ENCODE assay signal across 8 mouse cellular contexts in the genomic region with DNA sequence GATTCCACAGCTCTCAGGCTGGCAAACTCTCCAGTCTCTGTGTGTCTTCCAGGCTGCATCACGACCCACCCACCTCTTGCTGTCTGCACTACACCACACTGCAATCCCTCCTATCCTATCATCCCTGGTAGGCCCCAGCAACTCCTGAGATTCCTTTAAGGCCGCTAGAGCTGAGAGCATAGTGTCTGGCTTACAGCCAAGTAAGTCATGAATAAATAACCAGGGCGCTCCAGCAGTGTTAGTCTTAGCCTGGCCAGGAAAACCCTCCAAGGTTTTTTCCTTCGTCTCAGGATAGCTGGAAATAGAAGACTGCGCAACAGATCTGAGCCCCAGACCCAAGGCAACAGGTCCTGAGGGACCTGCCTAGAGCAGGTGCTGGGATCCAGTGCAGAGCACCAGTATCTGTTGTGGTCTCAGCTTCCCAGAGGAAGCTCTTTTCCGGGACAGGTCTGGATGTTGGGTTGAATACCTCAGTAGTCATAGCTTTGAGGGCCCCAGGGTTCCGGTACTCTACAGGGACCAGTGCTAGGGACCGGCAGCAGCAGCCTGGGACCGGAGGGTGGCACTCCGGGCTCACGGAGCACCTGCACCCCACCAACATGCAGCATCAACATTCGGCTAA. TPM values are rescaled to one million over a fixed set of nuclear protein-coding genes. Genes with fewer than 3 reads are reported as not detected.
DNase-seq lines count a peak whose midpoint lies in the region; ATAC-seq and TF ChIP-seq lines count a peak whose summit lies in the region.

No protein-coding gene starts in this region.

- H3K4me2 ChIP-seq in intestine, postnatal 0 days (replicated peaks; ENCODE audit: low read depth) = peak overlapping the region; percentile 74
- H3K4me2 ChIP-seq in midbrain, embryonic 12.5 days (replicated peaks) = peak overlapping the region; percentile 75

- ATAC-seq in intestine, postnatal 0 days = peak; percentile 71
- peak; percentile 80 for ATAC-seq in midbrain, embryonic 12.5 days (ENCODE audit: low FRiP score, low read depth)

- no peaks in the 10 kb centered on the region for H3K4me1 ChIP-seq in intestine, postnatal 0 days (replicated peaks; ENCODE audit: control insufficient read depth, insufficient read depth, low read length)
- peaks cover 13% of the 10 kb centered on the region for H3K4me1 ChIP-seq in midbrain, embryonic 12.5 days

- no peak for TF ChIP-seq CTCF in gastrocnemius, adult 2 months (IDR thresholded peaks at IDR 0.05)
- TF ChIP-seq CTCF in intestine, postnatal 0 days (IDR thresholded peaks at IDR 0.05; ENCODE audit: low read depth) = no peak

- intact Hi-C loops in gastrocnemius, adult 2 months (cut with DNase I) = loop anchor here (2.0 kb wide), 1 partner anchor 25 kb away; no protein-coding TSS in a partner anchor
- intact Hi-C loops in left cerebral cortex, postnatal 36 days (cut with DNase I) = loop anchor here (2.0 to 10.0 kb wide), 3 partner anchors 17 to 207 kb away; partner anchors contain the start of genes Hsp90b1 and Ttc41

- WGBS in intestine, postnatal 0 days = 2% methylated on average over 12 of the region's 12 CpGs
- 5% methylated on average over 12 of the region's 12 CpGs for WGBS in midbrain, embryonic 12.5 days

- peak overlapping the region; percentile 61 for H3K27ac ChIP-seq in gastrocnemius, adult 2 months
- peak overlapping the region; percentile 36 for H3K27ac ChIP-seq in intestine, postnatal 0 days (ENCODE audit: low read depth, low read length)
- H3K27ac ChIP-seq in midbrain, embryonic 12.5 days (replicated peaks) = peak overlapping the region; percentile 58; the same call in 1 of the 2 replicates

- peak overlapping the region; percentile 80 for H3K4me3 ChIP-seq in gastrocnemius, adult 2 months
- H3K4me3 ChIP-seq in intestine, postnatal 0 days (ENCODE audit: low read depth, low read length) = peak overlapping the region; percentile 50
- H3K4me3 ChIP-seq in midbrain, embryonic 12.5 days = peak overlapping the region; percentile 60

- peak overlapping the region; percentile 58 for H3K9ac ChIP-seq in intestine, postnatal 0 days (ENCODE audit: low read depth, low read length)
- H3K9ac ChIP-seq in midbrain, embryonic 12.5 days (replicated peaks) = peak overlapping the region; percentile 69

- no peaks in the 10 kb centered on the region for H3K27me3 ChIP-seq in intestine, postnatal 0 days (replicated peaks; ENCODE audit: control insufficient read depth, insufficient read depth, low read length)
- peaks cover 6% of the 10 kb centered on the region; the same call in 1 of the 2 replicates for H3K27me3 ChIP-seq in midbrain, embryonic 12.5 days

- H3K36me3 ChIP-seq in intestine, postnatal 0 days (ENCODE audit: control insufficient read depth, insufficient read depth) = no peaks in the 10 kb centered on the region
- H3K36me3 ChIP-seq in midbrain, embryonic 12.5 days = no peaks in the 10 kb centered on the region

- H3K9me3 ChIP-seq in intestine, postnatal 0 days (ENCODE audit: control insufficient read depth) = no peaks in the 10 kb centered on the region
- no peaks in the 10 kb centered on the region for H3K9me3 ChIP-seq in midbrain, embryonic 12.5 days

- no peak for DNase-seq in gastrocnemius, adult 2 months
- no peak for DNase-seq in gastrocnemius, postnatal 10 days
- DNase-seq in cerebellum, adult 8-10 months = peak; percentile 63
- peak; percentile 40 to 49 for DNase-seq in frontal cortex, postnatal 25 days (ENCODE audit: low spot score in 2 of 2)
- DNase-seq in left cerebral cortex, postnatal 36 days (ENCODE audit: low spot score in 2 of 2) = peak; percentile 62 to 70
- DNase-seq in testis, postnatal 10 days (ENCODE audit: low spot score) = peak; percentile 42

RNA-seq across cellular contexts. Expression of gene Syn3, which starts 0.5 kb away (rescaled TPM):
- total RNA-seq in gastrocnemius, adult 2 months (2021) = under 1 TPM; 0.28 TPM
- under 1 TPM; 0.33 to 0.43 TPM for total RNA-seq in gastrocnemius, postnatal 10 days (2021)
- 1.1 and 1.2 TPM in 2 replicates for polyA plus RNA-seq in intestine, postnatal 0 days (2015; fragmentation: Nextera tagmentation; extraction: Ambion mirVana)
- 10 to 100 TPM; 28.1 to 34.6 TPM for total RNA-seq in left cerebral cortex, postnatal 36 days (2021)
- polyA plus RNA-seq in midbrain, embryonic 12.5 days (2016; fragmentation: Nextera tagmentation; extraction: Ambion mirVana) = 7.3 and 7.4 TPM in 2 replicates

Comparison
In these comparisons a context has a peak if more than half of its experiments do, and no peak if none do; other contexts are left out.
1. DNase-seq: peak in cerebellum, adult 8-10 months (single experiment), frontal cortex, postnatal 25 days (2 of 2), left cerebral cortex, postnatal 36 days (2 of 2) and testis, postnatal 10 days (single experiment); none in gastrocnemius, adult 2 months (single experiment) and gastrocnemius, postnatal 10 days (single experiment).
2. RNA of gene Syn3, which starts 0.5 kb away (total RNA-seq): 28.1 to 34.6 TPM in left cerebral cortex, postnatal 36 days; 0.33 to 0.43 TPM in gastrocnemius, postnatal 10 days and 0.28 TPM in gastrocnemius, adult 2 months; every median in the first group is over 10 times any median in the second.
3. Peak in every context shown above with its lines, with median percentiles within 50 percentile points of each other: H3K27ac ChIP-seq and H3K4me3 ChIP-seq.